Mouse (Mus musculus) gastrocnemius, postnatal 36 days (tissue): ENCODE data around the gene Tmem56. TPM values are rescaled to one million over a fixed set of nuclear protein-coding genes. Genes with fewer than 3 reads are reported as not detected.

ENCODE experiments used
- DNase-seq, 2 experiments: peaks; one replicate each; pipeline ENCODE4 v3.0.0; 2022
- intact Hi-C: fragments of 180-260 bp; cut with DNase I; formaldehyde crosslinking; loops from one replicate; pipeline ENCODE4 v1.15.1; 2025
- total RNA-seq, 2 experiments: library from RNA; stranded (reverse); gene quantifications; 2 replicates each; pipeline ENCODE4 v1.2.3; 2021

Tmem56 gene
- total RNA-seq, 2 experiments from 2014 or later = 33.7 to 37.2 TPM

- DNase-seq = peak in 1 of 2 experiments; percentile 23
- intact Hi-C loops = loop anchor here (5.0 kb wide), 1 partner anchor 33 kb away; no protein-coding TSS in a partner anchor
Observed at GRCm38 (mm10) chr3:121250048-121250447, 32.9 kb downstream of the Tmem56 start.

- intact Hi-C loops = no loop called here
- no peak for DNase-seq
Observed at GRCm38 (mm10) chr3:121242941-121243340, 40.0 kb downstream of the Tmem56 start.

- intact Hi-C loops = no loop called here
- DNase-seq = no peak
Observed at GRCm38 (mm10) chr3:121242111-121242936, 40.6 kb downstream of the Tmem56 start.

GRCm38 (mm10) chr3:121240362-121241040, 42.4 kb downstream of the Tmem56 start:
- intact Hi-C loops = no loop called here
- DNase-seq = no peak

GRCm38 (mm10) chr3:121239096-121239495, 43.8 kb downstream of the Tmem56 start:
- no peak for DNase-seq
- intact Hi-C loops = no loop called here

- intact Hi-C loops = no loop called here
Observed at GRCm38 (mm10) chr3:121224763-121225162, 58.1 kb downstream of the Tmem56 start.

GRCm38 (mm10) chr3:121224185-121224584, 58.7 kb downstream of the Tmem56 start:
- intact Hi-C loops = no loop called here
- no peak for DNase-seq

More at GRCm38 (mm10) chr3:121224763-121225162, 58.1 kb downstream of the Tmem56 start:
- no peak for DNase-seq

GRCm38 (mm10) chr3:121221987-121222386, 60.9 kb downstream of the Tmem56 start:
- intact Hi-C loops = no loop called here

GRCm38 (mm10) chr3:121217011-121217410, 65.9 kb downstream of the Tmem56 start:
- no peak for DNase-seq
- intact Hi-C loops = loop anchor here (5.0 kb wide), 1 partner anchor 35 kb away; no protein-coding TSS in a partner anchor

More at GRCm38 (mm10) chr3:121221987-121222386, 60.9 kb downstream of the Tmem56 start:
- DNase-seq = no peak

GRCm38 (mm10) chr3:121213501-121213900, 69.4 kb downstream of the Tmem56 start:
- intact Hi-C loops = no loop called here
- no peak for DNase-seq

- intact Hi-C loops = no loop called here
Observed at GRCm38 (mm10) chr3:121212156-121212555, 70.7 kb downstream of the Tmem56 start.

GRCm38 (mm10) chr3:121208994-121209393, 73.9 kb downstream of the Tmem56 start:
- DNase-seq = no peak

More at GRCm38 (mm10) chr3:121212156-121212555, 70.7 kb downstream of the Tmem56 start:
- no peak for DNase-seq

GRCm38 (mm10) chr3:121206202-121206882, 76.6 kb downstream of the Tmem56 start:
- intact Hi-C loops = no loop called here
- no peak for DNase-seq

More at GRCm38 (mm10) chr3:121208994-121209393, 73.9 kb downstream of the Tmem56 start:
- intact Hi-C loops = no loop called here

- intact Hi-C loops = no loop called here
- no peak for DNase-seq
Observed at GRCm38 (mm10) chr3:121202638-121203037, 80.3 kb downstream of the Tmem56 start.

GRCm38 (mm10) chr3:121201012-121201747, 81.7 kb downstream of the Tmem56 start:
- intact Hi-C loops = no loop called here
- no peak for DNase-seq

- DNase-seq = no peak
- intact Hi-C loops = no loop called here
Observed at GRCm38 (mm10) chr3:121189199-121189598, 93.7 kb downstream of the Tmem56 start.

GRCm38 (mm10) chr3:121187510-121187909, 95.4 kb downstream of the Tmem56 start:
- DNase-seq = no peak
- intact Hi-C loops = no loop called here

- intact Hi-C loops = no loop called here
- no peak for DNase-seq
Observed at GRCm38 (mm10) chr3:121186925-121187324, 96.0 kb downstream of the Tmem56 start.

- DNase-seq = no peak
- intact Hi-C loops = no loop called here
Observed at GRCm38 (mm10) chr3:121185197-121185596, 97.7 kb downstream of the Tmem56 start.

GRCm38 (mm10) chr3:121176011-121176410, 106.9 kb downstream of the Tmem56 start:
- DNase-seq = no peak
- intact Hi-C loops = no loop called here
